Mouse (Mus musculus): ENCODE measurements at regions not wholly inside any gene's neighbourhood (a gene's known extent, or its start where the extent isn't known, plus 50 kb on each side); places are given as distances from the start of the nearest gene placed in this dataset.

- TF ChIP-seq CTCF (IDR thresholded peaks at IDR 0.05; ENCODE audit: borderline replicate concordance, insufficient read depth, low read depth, low read length) = no peak
- TF ChIP-seq POLR2A (IDR thresholded peaks at IDR 0.05; ENCODE audit: borderline replicate concordance, insufficient read depth, low read length) = no peak
Measured at GRCm38 (mm10) chr5:105993066-105993760, 116.8 kb downstream of the Zfp326 start.

Measured in cerebellum, adult 2 months (tissue).